Mouse (Mus musculus): ENCODE results near the gene Tnni2.

Tnni2 gene

DNA sequence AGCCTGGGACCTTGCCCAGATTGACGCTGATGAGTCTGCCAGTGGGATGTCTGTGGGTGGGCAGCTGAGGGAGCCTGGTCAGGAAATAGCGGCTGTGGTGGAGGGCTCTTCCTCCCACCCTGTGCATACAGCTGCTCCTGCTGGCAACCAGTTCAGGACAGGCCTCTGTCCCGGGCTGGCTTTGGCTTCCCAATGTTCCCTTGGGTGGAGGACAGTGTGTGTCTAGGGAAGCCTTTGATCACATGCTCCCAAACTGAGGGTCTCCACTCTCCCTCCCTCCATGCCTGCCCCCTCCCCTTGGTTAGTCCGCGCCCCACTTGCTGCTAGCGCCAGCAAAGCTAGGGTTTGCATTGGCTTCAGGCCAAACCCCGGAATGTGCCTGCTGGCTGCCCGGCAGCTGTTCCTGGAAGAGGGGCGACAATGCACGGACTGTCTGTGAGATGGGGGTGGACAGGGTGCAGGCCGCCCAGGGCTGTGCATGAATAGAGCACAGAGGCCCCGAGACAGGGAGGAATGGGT, 11.4 kb upstream of the Tnni2 start:
- DNase-seq (ENCODE audit: low spot score in 2 of 2): peak; percentile 36 to 50

DNA sequence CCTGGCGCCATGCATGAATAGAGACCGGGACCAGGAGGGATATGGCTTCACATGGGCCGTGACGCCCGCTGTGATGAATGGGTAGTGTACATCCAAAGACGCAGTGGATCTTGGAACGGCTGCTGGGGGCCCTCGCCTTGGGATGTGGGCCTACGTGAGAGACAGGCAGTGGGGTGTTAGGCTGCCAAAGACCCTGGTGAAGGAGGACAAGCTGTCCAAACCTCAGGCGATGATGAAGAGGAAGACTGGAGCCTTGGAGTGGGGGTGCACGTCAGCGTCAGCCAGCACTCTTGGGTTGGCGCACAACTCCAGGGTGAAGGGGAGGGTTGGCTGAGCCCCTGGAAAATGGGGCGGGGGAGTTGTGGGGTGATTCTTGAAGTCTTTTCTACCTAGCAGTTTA, 10.5 kb upstream of the Tnni2 start:
- DNase-seq (ENCODE audit: low spot score in 2 of 2): no peak

DNA sequence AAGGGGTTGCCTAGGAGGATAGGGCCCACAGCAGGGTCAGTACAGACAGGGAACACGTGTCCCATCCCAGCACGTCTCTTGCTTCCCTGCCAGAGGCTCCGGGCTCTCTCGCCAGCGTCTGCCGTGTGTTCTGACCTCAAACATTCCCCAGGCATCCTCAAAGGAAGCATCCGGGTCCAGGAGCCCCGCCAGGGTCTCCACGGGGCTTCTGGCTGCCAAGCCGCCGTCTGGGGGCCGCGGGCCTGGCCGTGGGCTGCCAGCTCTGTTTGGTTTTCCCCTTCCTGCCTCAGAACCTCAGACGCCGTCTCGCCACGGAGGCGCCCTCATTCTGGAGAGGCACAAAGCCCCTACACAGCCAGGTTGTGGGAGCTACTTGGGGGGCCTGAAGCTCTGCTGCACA, 8.0 kb upstream of the Tnni2 start:
- DNase-seq (ENCODE audit: low spot score in 2 of 2): no peak

GRCm38 (mm10) chr7:142434137-142434865, 7.3 kb upstream of the Tnni2 start, which contains the start of gene Syt8:
TSS of gene Syt8 (plus strand) at chr7:142434850.
- no peak for DNase-seq (ENCODE audit: low spot score in 2 of 2)

DNA sequence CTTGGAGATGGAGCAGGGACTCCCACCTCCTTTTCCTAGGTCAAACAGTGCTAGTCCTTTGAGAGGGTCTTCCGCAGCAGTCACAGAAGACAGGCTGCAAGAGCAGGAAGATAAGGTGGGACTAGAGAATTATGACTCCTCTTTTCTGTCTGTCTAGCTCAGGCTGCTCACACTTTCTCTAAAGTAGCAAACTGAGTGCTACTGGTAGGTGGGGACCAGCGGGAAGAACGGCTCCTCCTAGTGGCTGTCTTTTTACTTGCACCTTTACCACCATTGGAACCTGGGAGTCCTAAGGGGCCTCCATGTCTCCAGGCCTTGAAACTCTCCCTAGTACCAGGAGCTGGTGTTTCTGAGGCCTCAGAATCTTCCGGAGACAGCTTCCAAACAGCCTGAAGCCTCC, 6.1 kb upstream of the Tnni2 start:
- DNase-seq (ENCODE audit: low spot score in 2 of 2): peak; percentile 52 to 74

- no peak for DNase-seq (ENCODE audit: low spot score in 2 of 2)
Observed at GRCm38 (mm10) chr7:142437324-142437723, 4.3 kb upstream of the Tnni2 start.

GRCm38 (mm10) chr7:142439966-142440365, 1.6 kb upstream of the Tnni2 start:
- DNase-seq (ENCODE audit: low spot score in 2 of 2): no peak

DNA sequence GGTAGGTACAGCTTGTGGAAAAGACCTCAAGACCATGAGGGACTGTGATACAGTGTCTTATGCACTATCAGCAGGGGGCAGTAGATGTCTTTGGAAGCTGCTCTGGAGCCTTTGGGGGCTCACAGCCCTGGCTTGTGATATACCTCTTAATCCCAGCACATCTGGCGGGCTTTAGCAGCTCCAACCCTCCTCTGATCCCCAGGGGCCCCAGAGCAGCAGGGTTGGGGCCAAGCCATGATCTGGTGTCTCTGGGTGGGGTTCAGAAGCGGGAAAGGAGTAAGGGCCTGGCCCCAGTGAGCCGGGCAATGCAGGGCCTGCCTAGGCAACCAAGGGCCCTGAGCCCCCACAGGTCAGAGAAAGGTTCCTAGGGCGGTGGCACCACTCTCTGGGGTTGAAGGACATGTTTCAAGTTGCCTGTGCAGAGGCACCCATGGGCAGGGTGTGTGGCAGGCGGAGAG, 922 bp upstream of the Tnni2 start:
- DNase-seq (ENCODE audit: low spot score in 2 of 2): peak in 1 of 2 experiments; percentile 43

DNA sequence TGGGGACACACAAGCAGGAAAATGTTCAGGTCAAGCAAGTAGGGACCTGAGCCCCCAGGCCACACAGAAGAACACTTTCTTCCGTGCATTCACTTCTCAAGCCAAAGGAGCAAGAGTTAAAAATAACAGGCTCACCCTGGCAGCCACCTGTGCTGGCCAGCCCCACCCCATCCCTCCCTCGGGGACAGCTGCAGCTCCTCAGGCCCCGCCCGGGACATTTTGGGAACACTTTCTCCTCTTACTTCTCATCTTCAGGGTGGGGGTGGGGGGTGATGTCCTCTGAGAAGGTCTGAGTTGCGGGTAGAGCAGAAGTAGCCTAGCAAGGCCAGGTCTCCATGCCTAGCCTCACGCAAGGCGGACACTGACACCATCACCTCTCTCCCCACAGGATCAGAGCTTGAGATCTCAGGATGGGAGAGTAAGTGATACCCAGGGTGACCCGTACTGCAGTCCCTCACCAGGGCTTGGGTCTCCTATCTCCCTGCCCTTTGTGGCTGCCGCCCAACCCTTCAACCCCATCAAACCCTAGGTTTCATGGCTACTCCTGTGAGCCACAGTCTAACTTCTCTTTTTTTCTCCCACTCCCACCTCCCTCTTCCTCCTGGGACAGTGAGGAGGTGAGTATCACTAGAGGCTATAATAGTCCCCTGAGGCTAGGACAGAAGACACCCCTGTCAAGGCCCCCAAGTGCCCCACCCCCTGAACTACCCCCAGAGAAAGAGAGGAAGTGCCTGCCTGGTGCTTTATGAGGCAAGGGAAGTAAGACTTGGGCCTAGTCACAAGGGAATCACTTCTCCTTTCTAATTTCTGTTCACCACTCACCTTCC, 686 bp downstream of the Tnni2 start:
- DNase-seq (ENCODE audit: low spot score in 2 of 2): no peak

- DNase-seq (ENCODE audit: low spot score in 2 of 2): no peak
Observed at GRCm38 (mm10) chr7:142442908-142443420, 1.4 kb downstream of the Tnni2 start.

DNA sequence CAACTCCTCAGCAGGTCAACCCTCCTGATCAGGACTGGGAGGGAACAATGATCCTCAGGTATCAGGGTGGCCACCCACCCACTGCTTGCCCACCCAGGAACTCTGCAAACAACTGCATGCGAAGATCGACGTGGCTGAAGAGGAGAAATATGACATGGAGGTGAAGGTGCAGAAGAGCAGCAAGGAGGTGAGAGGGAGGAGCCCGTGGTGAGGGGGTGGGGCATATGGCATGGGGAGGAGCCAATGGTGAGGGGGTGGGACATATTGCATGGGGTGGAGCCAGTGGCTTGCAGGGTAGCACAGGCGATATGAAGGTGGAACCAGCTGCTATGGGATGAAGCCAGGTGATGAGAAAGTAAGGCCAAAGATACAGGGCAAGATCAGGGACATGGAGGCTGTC, 1.9 kb downstream of the Tnni2 start:
- DNase-seq (ENCODE audit: low spot score in 2 of 2): no peak

DNA sequence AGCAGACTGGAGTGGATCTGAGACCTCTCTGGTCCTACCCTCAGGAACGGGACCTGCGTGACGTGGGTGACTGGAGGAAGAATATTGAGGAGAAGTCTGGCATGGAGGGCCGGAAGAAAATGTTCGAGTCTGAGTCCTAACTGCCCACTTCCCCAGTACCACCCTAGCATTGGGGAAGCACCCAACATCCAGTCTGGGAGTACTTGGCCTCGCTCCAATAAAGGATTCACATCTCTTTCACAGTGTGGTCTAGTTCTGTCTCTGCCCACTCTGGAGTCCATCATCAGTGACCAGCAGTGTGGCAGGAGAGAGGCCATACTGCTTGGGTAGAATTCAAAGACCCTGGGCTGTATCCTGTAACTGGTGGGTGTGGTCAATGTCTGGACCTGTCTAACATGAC, 2.6 kb downstream of the Tnni2 start:
- no peak for DNase-seq (ENCODE audit: low spot score in 2 of 2)

DNA sequence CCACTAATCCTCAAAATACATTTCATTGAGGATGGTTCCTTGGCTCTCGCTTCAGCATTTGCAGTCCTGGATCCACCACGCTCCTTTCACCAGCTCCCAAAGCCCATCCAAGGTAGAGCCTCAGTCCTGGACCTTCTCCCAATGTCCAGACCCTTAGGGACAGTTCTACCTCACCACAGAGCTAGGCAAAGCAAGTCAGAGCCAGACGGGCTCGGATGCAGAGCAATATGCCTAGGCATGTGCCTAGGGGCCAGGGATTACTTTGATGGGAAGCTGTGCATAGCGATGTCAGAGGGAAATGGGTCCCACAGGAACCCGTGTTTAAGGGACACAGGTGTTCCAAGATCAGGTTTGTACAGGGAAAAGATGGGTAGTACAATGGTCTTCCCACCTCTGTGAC, 3.7 kb downstream of the Tnni2 start:
- no peak for DNase-seq (ENCODE audit: low spot score in 2 of 2)

- DNase-seq (ENCODE audit: low spot score in 2 of 2): no peak
Observed at GRCm38 (mm10) chr7:142446264-142446663, 4.7 kb downstream of the Tnni2 start.

- no peak for DNase-seq (ENCODE audit: low spot score in 2 of 2)
Observed at GRCm38 (mm10) chr7:142449038-142449617, 7.5 kb downstream of the Tnni2 start.

DNA sequence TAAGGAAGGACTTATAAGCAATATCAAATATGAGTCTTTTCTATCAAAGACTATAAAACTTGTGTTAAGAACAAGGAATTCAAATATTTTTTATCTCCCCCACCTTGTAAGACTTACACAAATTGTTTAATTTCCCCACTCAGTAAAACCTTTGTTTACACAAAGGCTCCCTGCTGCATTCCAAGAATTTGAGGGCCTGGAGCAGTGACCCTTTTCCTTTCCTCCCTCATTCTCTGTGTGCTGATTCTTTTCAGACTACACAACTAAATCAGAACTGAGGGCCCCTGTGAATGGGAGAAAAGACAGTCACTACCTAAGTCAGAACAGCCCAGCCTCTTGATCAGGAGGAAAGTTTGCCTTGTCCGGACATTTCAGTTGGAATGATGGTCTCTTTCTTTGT, 13.1 kb downstream of the Tnni2 start:
- no peak for DNase-seq (ENCODE audit: low spot score in 2 of 2)

DNA sequence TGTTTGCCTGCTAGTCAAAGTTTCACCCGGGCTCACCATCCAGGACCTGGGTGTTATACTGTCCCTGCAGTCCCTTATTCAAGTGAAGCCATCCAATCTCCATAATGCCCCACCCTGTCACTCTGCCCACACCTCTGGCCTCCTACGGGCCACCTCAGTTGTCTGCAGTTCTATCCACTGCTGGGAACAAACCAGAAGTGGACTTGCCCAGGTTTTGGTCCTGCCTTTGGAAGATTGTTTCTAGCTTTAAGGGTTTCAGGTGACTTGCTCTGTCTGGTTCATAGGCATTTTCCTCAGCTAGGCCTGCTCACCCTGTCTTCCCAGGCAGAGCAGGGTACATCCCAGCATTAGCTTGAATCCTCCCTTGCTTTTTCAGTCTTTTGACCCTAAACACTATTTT, 13.6 kb downstream of the Tnni2 start:
- DNase-seq (ENCODE audit: low spot score in 2 of 2): no peak

- no peak for DNase-seq (ENCODE audit: low spot score in 2 of 2)
Observed at GRCm38 (mm10) chr7:142456806-142457205, 15.2 kb downstream of the Tnni2 start.

GRCm38 (mm10) chr7:142457227-142457811, 15.7 kb downstream of the Tnni2 start:
- peak in 1 of 2 experiments; percentile 50 for DNase-seq (ENCODE audit: low spot score in 2 of 2)

DNA sequence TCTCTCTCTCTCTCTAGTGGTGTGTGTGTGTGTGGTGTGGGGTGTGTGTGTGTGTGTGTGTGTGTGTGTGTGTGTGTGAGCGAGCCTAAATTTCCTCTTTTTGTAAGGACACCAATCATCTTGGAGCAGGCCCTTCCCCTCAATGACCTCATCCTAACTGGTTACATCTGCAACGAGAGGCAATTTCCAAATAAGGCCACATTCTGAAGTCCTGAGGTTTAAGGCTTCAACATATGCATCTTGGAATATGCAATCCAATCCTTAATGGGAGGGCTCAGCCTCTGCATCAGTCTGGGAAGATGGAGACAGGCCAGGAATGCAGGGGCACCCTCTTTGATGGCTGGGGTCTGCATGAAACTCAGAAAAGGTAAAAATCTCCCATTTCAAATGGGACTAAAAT, 16.4 kb downstream of the Tnni2 start:
- no peak for DNase-seq (ENCODE audit: low spot score in 2 of 2)

GRCm38 (mm10) chr7:142458676-142459298, 17.2 kb downstream of the Tnni2 start:
- DNase-seq (ENCODE audit: low spot score in 2 of 2): no peak
